Mouse (Mus musculus) induced T-regulatory cell, adult 2 months (primary cell): ENCODE measurements around the gene Dcun1d3.

Experiments
- DNase-seq: peaks from one replicate; pipeline ENCODE4 v3.0.0-alpha.2; 2012; ENCODE audit warnings: low read depth

Dcun1d3 gene

GRCm38 (mm10) chr7:119895639-119896512, at the start of gene Dcun1d3, which contains the start of gene Lyrm1:
TSS of gene Dcun1d3 (minus strand) at chr7:119896298.
TSS of gene Lyrm1 (plus strand) at chr7:119895861.
- peak; percentile 98 for DNase-seq

- DNase-seq, result no peak
These were observed 45.5 kb upstream of the Dcun1d3 start for GRCm38 (mm10) chr7:119941569-119941968.

- DNase-seq, result no peak
These were observed 40.9 kb upstream of the Dcun1d3 start for GRCm38 (mm10) chr7:119937036-119937435.

GRCm38 (mm10) chr7:119936321-119936720, 40.2 kb upstream of the Dcun1d3 start:
- DNase-seq, result no peak

- no peak for DNase-seq
These were observed 32.8 kb upstream of the Dcun1d3 start for GRCm38 (mm10) chr7:119928783-119929440.

GRCm38 (mm10) chr7:119921054-119921453, 25.0 kb upstream of the Dcun1d3 start:
- DNase-seq, result no peak

GRCm38 (mm10) chr7:119920457-119920856, 24.4 kb upstream of the Dcun1d3 start:
- no peak for DNase-seq

GRCm38 (mm10) chr7:119911727-119912126, 15.6 kb upstream of the Dcun1d3 start:
- DNase-seq, result no peak

- no peak for DNase-seq
These were observed 10.6 kb upstream of the Dcun1d3 start for GRCm38 (mm10) chr7:119906523-119907215.

- no peak for DNase-seq
These were observed 3.4 kb upstream of the Dcun1d3 start for GRCm38 (mm10) chr7:119899386-119900057.

GRCm38 (mm10) chr7:119898247-119898856, 2.3 kb upstream of the Dcun1d3 start:
- no peak for DNase-seq

GRCm38 (mm10) chr7:119897521-119898109, 1.5 kb upstream of the Dcun1d3 start:
- no peak for DNase-seq

- DNase-seq, result peak; percentile 55
These were observed 1.1 kb downstream of the Dcun1d3 start for GRCm38 (mm10) chr7:119894818-119895544.

- no peak for DNase-seq
These were observed 3.4 kb downstream of the Dcun1d3 start for GRCm38 (mm10) chr7:119892742-119893141.

- DNase-seq, result peak; percentile 34
These were observed 3.9 kb downstream of the Dcun1d3 start for GRCm38 (mm10) chr7:119892198-119892597.

- no peak for DNase-seq
These were observed 8.2 kb downstream of the Dcun1d3 start for GRCm38 (mm10) chr7:119887887-119888286.

- no peak for DNase-seq
These were observed 14.9 kb downstream of the Dcun1d3 start for GRCm38 (mm10) chr7:119881229-119881628.

- DNase-seq, result no peak
These were observed 15.8 kb downstream of the Dcun1d3 start for GRCm38 (mm10) chr7:119880345-119880744.

GRCm38 (mm10) chr7:119879171-119879570, 16.9 kb downstream of the Dcun1d3 start:
- DNase-seq, result no peak

GRCm38 (mm10) chr7:119875776-119876440, 20.2 kb downstream of the Dcun1d3 start:
- no peak for DNase-seq
